Mouse (Mus musculus) left cerebral cortex, postnatal 4 days (tissue): ENCODE measurements at regions not wholly inside any gene's neighbourhood (a gene's known extent, or its start where the extent isn't known, plus 50 kb on each side); places are given as distances from the start of the nearest gene placed in this dataset.

Source experiments
- DNase-seq: peaks from one replicate; pipeline ENCODE4 v3.0.0-alpha.2; 2022
- intact Hi-C: fragments of 180-260 bp; cut with DNase I; formaldehyde crosslinking; loops from one replicate; pipeline ENCODE4 v1.15.1; 2025

DNA sequence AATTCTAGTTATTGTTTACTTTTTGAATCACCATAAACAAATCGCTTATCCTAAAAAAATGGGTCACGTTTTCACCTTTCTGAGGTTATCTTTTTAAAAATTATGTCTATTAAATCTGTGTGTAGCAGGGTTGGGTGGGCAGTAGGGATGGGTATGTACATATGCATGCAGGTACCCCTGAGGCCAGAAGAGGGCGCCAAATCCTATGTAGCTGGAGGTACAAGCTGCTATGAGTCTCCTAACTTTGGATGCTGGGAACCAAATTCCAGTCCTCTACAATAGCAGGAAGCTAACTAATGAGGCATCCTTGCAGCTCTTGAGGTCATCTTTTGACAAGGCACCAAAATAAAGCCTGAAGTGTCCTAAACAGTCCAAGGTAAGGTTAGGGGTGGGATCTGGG, 714.8 kb upstream of the Sox9 start:
- intact Hi-C loops: no loop called here
- no peak for DNase-seq

DNA sequence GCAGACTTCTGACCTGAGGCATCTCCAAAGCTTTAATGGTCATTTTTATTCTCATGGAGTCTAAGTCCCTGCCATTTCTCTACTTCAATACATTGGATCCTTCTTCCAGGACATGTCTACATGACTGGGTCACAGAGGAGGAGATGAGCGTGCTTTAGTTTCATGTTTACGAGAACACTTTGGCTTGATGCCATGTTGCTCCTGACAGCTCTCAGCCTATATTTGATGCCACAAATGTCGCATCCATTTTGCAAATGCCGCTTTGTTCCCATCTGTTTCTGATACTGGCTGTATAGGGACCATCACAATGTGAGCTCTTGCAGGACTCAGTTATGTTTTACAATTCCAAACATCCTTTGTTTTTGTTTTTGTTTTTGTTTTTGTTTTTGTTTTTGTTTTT, 713.2 kb upstream of the Sox9 start:
- DNase-seq: no peak

DNA sequence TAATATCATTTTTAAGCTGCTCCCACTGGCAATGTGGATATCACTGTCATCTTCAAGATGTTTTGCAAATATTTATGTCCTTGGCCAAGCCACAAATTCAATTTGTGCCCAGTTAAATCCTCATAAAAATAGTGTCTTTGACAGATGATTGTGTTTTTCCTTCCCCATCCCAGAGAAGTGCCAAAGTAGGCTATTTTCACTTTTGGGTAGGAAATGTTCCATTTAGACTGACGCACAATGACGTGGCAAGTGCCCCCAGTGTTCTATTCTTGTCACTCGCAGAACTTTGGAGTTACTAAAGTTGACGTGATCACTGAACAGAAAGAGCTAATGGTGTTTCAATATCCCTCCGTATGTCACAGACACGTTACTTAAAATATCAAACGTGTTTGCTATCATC, 710.5 kb upstream of the Sox9 start:
- intact Hi-C loops: no loop called here
- no peak for DNase-seq

More for the DNA sequence above, 713.2 kb upstream of the Sox9 start:
- intact Hi-C loops: no loop called here

DNA sequence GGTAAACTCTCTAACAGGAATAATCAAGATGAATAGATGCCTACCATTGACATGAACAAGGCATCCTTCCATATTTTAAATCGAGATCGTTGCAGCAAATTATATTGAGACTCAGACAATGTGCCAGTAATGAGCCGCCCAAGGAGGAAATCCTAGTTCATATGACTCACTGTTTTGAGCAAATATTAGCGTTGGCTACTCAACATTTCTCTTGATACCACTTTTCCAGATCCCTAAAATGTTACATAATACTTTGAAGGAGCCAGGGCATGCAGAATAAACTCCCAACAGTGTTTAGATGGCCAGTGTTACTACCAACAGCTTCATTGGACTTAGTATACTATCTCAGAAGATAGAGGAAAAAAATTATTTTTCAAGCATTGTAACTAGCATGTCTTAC, 700.6 kb upstream of the Sox9 start:
- no peak for DNase-seq
- intact Hi-C loops: no loop called here

DNA sequence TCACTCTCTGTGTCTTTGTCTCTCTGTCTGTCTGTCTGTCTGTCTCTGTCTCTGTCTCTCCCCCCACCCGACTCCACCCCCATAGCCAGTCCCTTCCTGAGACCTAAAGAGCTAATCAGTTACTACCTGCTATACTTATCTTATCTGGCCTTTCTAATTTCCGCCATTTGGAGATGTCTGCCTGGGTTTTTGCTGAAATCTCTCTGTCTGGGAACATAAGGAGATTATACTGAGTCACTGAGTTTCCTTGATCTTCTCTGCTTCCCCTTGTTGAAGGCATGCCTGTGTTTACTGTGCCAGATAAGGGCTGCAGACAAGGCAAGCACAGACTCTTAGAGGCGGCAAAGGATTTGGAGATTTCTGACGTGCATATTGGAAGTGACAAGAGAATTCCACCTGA, 699.0 kb upstream of the Sox9 start:
- intact Hi-C loops: no loop called here
- DNase-seq: no peak

DNA sequence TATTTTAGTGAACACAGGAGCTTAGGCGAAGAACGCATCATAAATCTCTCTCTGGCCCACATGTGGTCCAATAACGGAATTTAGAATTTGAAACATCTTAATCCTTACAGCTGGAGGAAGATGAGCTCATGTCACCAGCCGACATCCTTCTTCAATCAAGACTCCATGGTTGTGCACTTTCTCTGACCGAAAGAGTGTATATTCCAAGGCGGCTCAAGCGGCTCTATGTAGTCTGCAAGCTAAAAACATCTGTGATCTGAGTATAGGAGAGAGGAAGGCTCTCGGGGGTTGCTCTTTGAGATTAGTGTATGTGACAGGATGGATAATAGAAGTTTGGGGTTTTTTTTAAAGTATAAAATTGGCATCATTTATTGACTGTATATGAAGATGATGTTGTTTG, 689.9 kb upstream of the Sox9 start:
- intact Hi-C loops: no loop called here
- DNase-seq: no peak

DNA sequence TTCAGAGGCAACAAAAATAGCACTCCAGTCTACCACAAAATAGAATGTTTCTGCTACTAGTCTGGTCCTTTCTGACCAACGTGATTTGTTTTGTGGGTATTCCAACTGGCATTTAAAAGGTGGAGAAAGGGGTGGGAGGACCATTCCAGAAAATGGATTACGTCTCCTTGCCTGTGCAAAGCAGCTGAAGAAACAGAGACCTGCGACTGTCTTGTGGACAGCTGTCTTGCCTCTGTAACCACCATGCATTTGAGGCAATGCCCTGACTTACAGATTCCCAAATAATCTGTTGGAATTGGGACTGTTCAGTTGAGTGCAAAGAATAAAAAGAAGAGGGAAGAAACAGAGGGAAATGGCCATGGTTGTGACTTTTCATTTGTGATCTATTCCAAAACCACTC, 687.0 kb upstream of the Sox9 start:
- intact Hi-C loops: no loop called here

DNA sequence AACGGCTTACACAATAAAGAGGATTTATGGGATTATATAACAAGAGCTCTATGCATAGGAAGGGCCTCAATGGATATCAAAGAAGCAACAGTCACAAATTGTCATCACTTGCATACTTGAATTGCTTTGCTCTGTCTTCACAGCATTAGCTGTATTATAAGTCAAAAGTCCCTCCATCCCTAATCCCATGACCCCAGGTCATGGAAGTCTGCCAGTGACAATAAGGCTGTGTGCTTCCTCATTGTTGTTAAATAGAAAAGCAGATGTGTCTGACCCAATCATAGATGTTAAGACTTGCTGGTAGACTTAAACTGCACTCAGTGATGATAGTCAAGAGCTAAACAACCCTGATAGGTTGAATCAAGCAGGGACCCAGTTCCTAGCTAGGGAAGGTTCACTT, 683.9 kb upstream of the Sox9 start:
- intact Hi-C loops: no loop called here
- DNase-seq: no peak

More for the DNA sequence above, 687.0 kb upstream of the Sox9 start:
- DNase-seq: no peak

DNA sequence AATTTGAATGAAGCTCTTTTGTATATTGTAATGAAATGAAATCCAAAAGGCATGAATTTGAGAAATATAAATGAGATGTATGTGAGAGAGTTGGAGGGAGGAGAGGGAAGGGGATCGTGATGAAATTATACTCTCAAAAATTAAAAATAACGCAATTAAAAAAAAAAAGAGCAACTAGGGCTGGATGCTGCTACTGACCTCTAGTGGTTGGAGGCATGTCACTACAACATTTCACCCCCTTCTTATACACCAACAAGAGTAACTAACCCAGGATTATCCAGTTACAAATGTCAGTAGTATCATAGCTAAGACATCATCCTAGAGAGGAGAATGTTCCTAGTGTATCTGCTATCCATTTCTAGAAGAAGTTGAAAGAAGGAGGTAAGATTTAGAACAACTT, 678.8 kb upstream of the Sox9 start:
- DNase-seq: no peak
- intact Hi-C loops: no loop called here

DNA sequence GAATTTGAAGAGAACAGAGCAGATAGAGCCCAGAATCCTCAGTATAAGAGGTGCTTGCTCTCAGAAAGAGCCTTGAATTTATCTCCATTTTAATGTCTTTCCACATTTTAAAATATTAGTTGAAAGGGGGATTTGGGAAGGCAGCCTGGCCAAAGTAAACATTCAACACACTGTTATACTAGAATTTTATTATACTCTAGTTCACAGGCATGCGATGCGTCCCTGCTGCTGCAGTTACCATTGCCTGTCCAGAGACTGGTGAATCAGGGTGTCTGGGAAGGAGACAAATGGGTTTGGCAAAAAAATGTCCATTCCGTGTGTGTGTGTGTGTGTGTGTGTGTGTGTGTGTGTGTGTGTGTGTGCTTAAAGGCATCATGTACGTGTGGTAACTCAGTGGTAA, 675.1 kb upstream of the Sox9 start:
- no peak for DNase-seq
- intact Hi-C loops: no loop called here

DNA sequence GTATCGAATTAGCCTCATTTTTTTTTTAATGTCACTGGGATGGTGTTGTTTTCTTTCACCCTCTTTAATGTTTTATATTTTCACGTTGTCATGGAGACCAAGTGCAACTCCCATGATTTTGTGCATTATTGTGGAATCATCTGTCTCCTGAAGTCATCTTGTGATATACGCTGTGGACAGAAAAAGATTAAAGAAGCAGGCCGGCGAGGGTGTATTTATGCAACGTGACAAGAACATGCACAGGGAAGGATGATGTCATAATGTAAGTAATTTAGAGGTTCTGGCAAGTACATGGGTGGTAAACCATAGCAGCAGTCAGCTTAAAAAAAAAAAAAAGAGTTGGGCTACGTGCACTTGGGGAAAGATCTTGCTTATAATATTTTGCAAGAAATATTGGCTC, 674.7 kb upstream of the Sox9 start:
- intact Hi-C loops: no loop called here
- no peak for DNase-seq

DNA sequence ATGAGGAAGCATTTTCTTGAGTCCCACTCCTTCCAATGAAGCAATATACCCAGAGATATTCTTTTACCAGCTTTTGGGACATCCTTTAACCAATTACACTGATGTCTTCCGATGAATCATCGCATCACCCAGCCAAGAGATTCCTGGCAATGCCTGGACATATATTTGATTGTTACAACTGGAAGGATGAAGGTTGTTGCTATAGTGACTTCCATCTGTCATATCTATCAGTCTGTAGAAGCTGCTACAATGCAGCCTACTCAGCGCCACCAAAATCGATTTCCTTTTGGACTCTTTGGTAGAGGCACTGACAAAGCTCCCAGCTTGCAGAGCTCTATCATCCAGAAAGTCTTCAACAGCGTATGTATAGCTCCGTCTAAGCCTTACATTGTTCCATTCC, 661.0 kb upstream of the Sox9 start:
- intact Hi-C loops: no loop called here
- DNase-seq: no peak

DNA sequence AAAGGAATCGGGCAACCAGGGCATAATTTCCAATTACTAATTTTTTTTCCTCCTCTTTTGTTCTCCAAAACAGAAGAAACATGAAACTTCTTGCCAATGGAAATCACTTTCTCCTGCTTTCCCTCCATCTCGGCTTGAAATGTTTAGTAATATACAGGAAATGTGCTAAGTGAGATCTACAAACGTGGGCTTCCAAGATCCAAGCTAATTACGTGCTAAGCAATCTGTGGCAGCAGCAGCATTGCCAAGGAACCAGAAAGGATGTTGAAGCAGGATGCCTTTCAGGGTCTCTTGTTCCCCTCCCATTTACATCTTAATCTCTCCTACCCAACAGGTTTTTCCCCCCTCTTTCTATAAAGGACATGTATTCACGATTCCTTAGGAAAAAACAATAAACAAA, 660.2 kb upstream of the Sox9 start:
- intact Hi-C loops: no loop called here
- no peak for DNase-seq

DNA sequence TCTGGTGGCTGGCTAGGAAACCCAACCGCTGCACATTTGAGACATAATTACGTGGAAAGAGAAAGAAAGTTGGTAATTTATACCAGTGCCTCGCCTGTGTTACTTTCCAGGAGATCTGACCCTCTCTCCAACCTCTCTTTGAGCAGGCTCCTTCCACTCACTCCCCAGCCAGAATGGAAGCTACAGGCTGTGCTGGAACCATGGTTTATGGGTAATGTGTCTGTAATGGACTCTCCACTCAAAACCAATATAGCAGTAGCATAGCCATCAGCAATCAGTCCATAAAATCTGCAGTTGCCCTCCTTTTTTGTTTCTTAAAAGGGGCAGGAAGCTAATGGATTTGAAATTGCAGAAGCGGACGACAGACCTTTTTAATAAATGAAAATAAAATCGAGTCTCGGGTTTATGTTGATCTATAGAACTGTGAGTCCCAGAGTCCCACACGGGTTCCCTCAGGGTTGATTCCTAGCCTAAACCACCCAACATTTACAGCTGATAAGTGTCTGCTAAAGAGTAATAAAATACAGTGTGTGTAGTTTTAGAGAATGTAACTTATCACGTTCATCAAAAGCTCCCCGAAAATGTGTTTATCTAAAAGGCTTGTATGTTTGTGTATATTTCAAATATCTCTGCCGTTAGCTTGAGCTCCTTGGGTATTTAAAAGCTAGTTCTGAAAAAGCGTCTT, 656.6 kb upstream of the Sox9 start:
- intact Hi-C loops: no loop called here
- no peak for DNase-seq

DNA sequence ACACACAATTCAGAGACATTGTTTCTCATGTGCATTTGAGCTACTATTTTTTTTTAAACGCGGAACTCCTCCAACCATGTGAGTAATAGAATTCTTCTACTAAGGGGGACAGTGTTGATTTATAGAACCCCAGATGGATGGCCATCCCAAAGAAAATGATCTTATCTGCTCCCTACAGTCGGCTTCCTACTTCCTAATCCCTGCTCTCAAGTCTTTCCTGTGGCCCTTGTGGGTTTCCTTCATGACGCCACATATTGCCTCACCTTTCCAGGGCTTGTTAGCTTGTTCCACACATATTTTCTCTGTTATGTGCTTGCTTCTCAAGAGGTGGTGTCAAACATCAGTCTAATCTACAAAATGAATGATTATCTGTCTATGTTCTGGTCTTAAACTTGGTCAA, 651.9 kb upstream of the Sox9 start:
- intact Hi-C loops: no loop called here
- no peak for DNase-seq

DNA sequence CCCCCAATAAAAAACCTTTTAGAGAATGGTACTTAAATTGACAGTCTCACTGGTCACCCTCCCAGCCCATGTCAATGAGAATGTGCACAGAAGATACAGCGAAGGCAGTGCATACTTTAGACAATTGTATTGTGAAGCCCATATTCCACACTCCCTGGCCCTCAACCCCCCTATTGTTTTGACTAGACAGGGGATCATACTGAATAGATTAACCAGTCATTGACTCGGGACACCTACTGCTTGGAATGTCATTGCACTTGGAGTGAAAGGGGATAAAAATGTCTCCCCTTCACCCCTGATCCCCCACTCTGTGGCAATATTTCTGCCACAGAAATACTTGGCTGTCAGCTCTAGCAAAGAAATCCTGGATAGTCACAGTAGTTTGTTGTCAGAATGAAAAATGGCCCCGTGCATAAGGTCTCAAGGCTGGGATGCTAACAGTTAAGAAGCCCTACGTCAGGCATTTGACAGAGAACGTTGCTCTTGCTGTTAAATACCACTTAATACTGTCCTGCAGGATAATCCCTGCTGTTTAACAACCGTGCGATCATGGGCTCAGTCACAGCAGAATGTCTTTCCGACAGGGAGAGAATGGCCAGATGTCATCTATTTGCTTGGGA, 644.5 kb upstream of the Sox9 start:
- DNase-seq: no peak
- intact Hi-C loops: no loop called here

DNA sequence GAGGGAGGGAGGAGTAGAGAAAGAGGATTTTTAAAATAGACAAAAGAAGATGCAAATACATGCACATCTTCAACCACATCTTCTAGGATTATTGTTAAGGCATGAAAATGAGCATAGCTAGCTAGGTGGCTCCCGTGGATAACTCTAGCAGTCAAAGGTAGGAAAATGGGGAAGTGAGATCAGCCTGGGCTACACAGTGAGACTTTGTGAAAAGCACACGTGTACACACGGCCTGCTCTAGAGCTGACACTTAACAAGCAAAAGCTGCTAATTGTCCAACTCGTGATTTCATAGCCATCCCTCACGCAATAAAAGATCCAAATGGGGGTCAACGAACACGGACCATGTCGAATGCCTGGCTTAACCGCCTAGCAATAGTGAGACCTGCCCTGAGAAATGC, 642.0 kb upstream of the Sox9 start:
- intact Hi-C loops: no loop called here
- DNase-seq: no peak

DNA sequence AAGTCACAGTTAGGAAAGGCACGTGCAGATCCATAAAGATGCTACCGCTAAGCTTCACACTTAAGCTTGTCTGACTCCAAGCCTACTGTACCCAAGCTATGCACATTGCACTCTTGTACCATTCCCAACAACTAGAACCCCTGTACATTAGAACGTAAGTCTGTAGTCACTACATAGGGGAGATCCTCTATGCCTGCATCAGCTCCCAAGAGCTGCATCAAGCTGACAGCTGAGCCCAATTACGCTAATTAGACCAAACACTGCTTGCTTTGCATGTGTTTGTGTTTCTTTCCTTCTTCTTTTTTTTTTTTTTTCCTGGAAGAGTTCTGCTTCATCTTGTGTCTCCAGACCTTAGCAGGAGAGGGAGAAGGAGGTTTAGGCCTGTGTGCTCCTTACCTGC, 641.5 kb upstream of the Sox9 start:
- no peak for DNase-seq
- intact Hi-C loops: no loop called here

DNA sequence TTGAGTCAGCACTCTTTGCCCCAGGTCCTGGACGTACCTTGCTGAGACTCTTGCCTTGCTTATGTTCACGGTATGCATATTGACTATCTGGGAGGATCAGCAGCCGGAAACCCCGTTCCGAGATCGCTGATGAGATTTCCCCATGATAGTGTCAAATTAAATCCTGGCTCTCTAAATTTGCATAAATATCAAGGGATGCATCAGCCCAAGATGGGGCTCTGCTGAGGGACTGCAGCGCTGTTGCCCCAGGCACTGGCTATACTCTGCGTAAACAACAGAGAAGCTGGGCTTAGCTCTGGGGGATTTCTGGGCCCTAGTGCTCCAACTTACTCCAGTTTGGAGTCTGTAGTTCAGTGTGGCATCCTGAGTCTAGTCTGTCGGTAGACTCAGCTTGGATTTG, 641.1 kb upstream of the Sox9 start:
- intact Hi-C loops: no loop called here
- DNase-seq: no peak

DNA sequence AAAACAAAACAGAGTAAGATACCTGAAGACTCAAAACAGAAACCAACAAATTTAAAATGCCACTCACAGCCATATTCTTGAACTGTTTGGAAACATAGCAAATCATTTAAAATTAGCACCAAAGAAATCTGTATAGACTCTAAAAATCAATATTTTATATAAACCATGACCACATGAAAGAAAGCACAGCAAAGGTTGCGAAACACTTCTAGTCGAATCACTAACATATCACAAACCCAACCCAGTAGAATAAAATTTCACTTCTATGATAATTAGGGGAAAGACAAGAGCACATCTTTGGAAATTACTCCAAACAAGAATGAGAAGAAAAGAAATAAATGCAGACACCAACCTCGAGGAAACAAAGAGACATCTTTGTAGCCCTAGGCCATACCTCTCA, 630.0 kb upstream of the Sox9 start:
- intact Hi-C loops: no loop called here
- no peak for DNase-seq

DNA sequence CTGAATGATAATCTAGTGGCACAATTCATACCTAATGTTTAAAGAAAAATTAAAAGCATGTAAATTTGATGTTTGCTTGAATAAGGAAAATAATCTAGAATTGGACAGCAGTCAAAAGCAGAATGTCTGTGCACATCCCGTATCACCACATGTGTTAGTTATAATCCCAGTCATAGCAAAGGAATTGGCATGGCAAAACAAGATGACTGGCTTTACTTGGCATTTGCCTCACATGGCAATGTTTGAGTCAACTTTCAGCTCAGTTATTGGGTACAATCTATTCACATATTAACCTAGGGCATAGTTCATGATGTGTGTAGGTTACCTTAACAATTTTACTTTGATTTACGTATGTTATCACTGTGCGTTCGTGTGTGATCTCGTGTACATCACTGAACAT, 628.8 kb upstream of the Sox9 start:
- no peak for DNase-seq
- intact Hi-C loops: no loop called here

DNA sequence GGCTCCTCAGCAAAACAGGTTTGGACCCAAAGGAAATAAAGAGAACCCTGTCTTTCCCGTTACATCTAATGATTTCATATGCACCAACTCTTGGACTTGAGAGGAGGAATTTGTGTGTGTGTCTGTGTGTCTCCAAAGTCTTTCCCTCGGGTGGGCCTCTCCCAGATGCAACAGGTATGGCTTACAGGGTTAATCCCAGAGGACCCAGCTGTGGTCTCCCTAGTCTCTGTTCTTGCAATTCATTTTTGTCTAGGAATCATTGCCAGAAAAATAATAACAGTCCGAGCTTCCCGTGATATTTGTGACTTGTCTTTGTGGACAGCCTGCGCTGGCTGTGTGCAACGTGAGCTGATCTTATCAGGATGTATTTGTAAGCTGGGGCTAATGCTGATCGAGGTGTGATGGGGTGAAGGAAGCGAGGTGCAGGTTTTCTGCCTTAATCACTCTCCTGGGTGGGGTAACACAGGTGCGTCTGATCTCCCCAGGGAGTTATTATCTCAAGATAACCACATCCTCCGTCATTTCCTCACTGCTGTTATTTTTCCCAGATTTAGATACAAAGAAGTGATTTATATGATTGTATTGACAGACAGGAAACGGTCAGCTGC, 627.2 kb upstream of the Sox9 start:
- DNase-seq: no peak
- intact Hi-C loops: no loop called here
